Mouse (Mus musculus): ENCODE measurements at regions not wholly inside any gene's neighbourhood (a gene's known extent, or its start where the extent isn't known, plus 50 kb on each side); places are given as distances from the start of the nearest gene placed in this dataset.

DNA sequence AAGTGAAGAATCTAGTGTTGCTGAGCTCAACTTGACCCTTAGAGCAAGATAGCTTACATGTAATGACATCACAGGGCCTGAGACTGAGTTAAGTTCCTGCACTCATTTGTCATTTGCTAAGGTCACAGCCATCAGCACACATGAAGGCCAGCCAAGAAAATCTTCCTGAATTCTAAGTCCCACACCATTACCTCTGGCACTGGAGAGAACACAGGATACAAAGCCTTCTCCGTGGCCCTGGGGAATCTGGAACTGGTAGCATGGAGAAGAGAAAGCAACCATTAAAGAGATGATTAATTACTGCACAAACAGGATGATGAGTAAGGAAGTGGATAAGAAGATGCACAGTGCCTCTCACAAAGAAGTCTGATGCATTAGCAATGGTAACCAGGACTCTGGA, 232.0 kb downstream of the Wdr72 start:
- no peaks in the 10 kb centered on the region for H3K27me3 ChIP-seq (replicated peaks)
- no peak overlapping the region for H3K27ac ChIP-seq
- no peak overlapping the region for H3K4me3 ChIP-seq
- 76% methylated on average over 1 of the region's 1 CpGs for WGBS
- no peak overlapping the region for H3K9ac ChIP-seq
- no peaks in the 10 kb centered on the region for H3K36me3 ChIP-seq
- no peak for ATAC-seq (ENCODE audit: low FRiP score, low read depth)
- H3K4me2 ChIP-seq (replicated peaks): no peak overlapping the region
- no peaks in the 10 kb centered on the region for H3K4me1 ChIP-seq
- H3K9me3 ChIP-seq: no peaks in the 10 kb centered on the region

DNA sequence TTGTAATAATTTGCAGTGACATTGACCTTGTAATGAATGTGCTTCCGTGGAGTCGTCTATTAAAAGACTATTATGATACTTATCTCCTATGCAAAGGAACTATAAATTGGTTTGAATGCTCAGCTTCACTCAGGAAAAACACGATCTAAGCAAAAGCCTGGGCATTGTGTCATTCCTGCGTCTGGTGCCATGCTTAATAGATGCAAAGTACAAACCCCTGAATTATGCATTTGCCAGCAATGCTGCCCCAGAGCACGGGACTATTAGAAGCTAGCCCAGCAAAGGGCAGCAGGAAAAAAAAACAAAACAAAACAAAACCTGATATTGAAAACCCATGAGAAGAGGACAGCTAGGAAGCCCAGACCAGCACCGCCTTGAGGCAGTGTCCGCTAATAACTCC, 234.9 kb downstream of the Wdr72 start:
- Histone ChIP-seq H3K9ac (no peak overlapping the region), H3K27ac (no peak overlapping the region), H3K36me3 (no peaks in the 10 kb centered on the region), H3K4me1 (no peaks in the 10 kb centered on the region), H3K27me3 (replicated peaks) (no peaks in the 10 kb centered on the region), H3K4me3 (no peak overlapping the region), H3K9me3 (no peaks in the 10 kb centered on the region), H3K4me2 (replicated peaks) (no peak overlapping the region)
- WGBS: 67% methylated on average over 7 of the region's 7 CpGs
- ATAC-seq (ENCODE audit: low FRiP score, low read depth): no peak

DNA sequence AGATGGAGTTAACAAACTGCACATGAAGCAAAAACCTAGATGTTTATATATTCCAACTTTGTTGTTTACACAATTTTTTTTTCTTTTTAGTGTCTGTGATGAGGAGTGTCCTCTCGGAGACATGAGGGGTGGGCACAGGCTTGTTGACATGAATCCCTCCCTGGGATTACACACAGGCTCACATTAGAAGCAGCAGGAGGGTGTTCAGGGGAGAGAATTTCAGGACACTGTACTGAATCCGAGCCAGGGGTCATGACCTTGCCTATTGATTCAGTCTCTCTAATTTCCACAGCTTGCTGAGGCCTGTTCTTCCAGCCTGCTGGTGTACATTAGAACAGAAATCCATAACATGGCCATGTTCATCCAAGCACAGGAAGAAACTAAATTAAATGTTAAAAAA, 238.6 kb downstream of the Wdr72 start:
- no peak for ATAC-seq (ENCODE audit: low FRiP score, low read depth)
- WGBS: 17% methylated on average over 2 of the region's 2 CpGs
- no peak overlapping the region for H3K4me2 ChIP-seq (replicated peaks)
- no peaks in the 10 kb centered on the region for H3K4me1 ChIP-seq
- H3K27me3 ChIP-seq (replicated peaks): no peaks in the 10 kb centered on the region
- no peak overlapping the region for H3K9ac ChIP-seq
- H3K36me3 ChIP-seq: no peaks in the 10 kb centered on the region
- no peaks in the 10 kb centered on the region for H3K9me3 ChIP-seq
- no peak overlapping the region for H3K27ac ChIP-seq
- no peak overlapping the region for H3K4me3 ChIP-seq

DNA sequence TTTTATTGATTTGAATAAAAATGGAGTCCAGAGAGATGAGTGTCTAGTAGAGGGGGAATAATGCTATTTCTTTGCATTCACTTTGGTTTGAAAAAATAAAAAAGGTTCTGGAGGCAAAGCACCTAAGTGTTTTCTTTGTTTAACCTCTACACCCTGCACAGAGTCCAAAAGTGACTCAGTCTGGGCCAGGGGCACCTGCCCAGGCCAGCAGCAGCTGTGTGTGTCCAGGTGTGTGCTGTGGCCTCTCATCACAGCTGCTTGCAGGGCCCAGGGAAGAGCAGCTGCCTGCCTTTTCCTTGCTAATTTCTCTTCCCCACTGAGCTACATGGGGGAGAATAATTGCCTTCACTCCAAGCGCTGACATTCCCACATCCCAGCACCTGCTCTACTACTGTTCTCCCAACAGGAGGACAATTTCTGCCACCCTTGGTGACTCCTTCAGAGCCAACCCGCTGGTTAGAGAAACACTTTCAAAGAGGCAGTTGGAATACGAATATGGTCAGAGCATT, 255.8 kb downstream of the Wdr72 start:
- Histone ChIP-seq H3K9me3 (no peaks in the 10 kb centered on the region), H3K4me3 (no peak overlapping the region), H3K36me3 (no peaks in the 10 kb centered on the region), H3K4me2 (replicated peaks) (no peak overlapping the region), H3K4me1 (peaks cover 2% of the 10 kb centered on the region; the same call in 1 of the 2 replicates), H3K27ac (no peak overlapping the region), H3K27me3 (replicated peaks) (no peaks in the 10 kb centered on the region), H3K9ac (no peak overlapping the region)
- WGBS: 18% methylated on average over 3 of the region's 3 CpGs
- peak; percentile 44; the same call in 1 of the 2 replicates for ATAC-seq (ENCODE audit: low FRiP score, low read depth)

DNA sequence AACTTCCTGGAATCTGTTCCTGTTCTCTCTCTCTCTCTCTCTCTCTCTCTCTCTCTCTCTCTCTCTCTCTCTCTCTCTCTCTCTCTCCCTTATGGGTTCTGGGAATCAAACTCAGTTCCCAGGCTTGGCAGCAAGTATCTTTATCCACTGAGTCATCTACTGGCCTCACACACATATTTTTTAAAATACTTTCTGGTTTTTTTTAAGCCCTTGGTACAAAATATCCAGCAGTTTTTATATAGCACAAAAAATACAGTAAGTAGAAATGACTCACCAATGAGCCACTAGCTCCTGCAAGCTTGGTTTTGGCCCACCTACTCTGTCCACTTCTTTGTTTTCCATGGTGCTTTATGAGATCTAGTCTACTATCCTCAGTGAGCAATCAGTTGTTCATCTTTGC, 266.0 kb downstream of the Wdr72 start:
- Histone ChIP-seq H3K36me3 (no peaks in the 10 kb centered on the region), H3K4me2 (replicated peaks) (no peak overlapping the region), H3K4me1 (no peaks in the 10 kb centered on the region), H3K4me3 (no peak overlapping the region), H3K9ac (no peak overlapping the region), H3K27me3 (replicated peaks) (no peaks in the 10 kb centered on the region), H3K27ac (no peak overlapping the region), H3K9me3 (no peaks in the 10 kb centered on the region)
- ATAC-seq (ENCODE audit: low FRiP score, low read depth): no peak

DNA sequence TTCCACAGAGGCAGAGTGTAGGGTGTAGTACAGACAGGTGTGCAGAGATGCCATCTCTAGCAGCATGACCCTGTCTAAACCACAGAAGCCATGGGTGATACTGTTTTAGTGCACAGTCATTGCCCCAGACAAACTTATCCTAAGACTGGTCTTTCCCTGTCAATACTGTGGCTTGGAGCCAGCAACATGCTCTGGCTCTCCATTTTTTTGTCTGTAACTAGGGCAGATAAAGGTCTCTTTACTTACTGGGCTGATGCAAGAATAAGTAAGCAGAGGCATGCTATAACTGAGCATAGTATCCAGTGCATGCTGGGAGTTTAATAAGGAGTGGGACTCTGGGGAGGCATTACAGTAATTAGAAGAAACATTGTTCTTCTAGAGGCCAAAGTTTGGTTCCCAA, 267.0 kb downstream of the Wdr72 start:
- no peaks in the 10 kb centered on the region for H3K27me3 ChIP-seq (replicated peaks)
- H3K9ac ChIP-seq: no peak overlapping the region
- H3K4me3 ChIP-seq: no peak overlapping the region
- no peak overlapping the region for H3K4me2 ChIP-seq (replicated peaks)
- H3K9me3 ChIP-seq: no peaks in the 10 kb centered on the region
- H3K36me3 ChIP-seq: no peaks in the 10 kb centered on the region
- no peak overlapping the region for H3K27ac ChIP-seq
- H3K4me1 ChIP-seq: no peaks in the 10 kb centered on the region
- ATAC-seq (ENCODE audit: low FRiP score, low read depth): no peak

DNA sequence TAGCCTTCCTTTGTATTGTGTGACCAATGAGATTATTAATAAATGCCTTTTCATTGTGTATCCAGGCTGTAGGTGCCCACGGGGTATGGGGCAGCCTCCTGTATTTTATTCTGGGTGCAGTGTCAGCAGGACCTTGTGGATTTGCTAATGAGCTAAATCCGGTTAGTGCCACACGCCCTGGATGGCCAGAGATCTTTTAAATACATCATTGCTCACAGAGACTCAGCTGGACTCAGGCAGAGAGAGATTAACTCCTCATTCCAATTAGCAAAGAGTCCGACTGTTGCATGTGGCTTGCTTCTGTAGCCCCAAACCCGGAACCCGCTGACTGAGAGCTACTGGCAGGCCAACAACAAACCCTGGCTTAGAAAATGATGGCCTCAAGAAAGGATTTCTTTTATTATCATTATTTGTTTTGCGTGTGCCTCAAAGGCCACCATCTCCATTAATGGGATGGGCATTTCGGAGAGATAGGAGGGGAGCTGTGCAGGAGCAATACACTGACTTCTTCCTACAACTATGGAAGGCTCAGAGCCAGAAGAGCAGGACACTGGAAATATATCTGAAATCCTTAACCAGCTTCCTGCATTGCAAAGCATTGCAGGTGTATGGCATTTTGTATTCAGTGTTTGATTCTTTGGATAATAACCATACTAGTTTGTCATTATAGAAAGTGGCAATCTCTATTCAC, 274.2 kb downstream of the Wdr72 start:
- no peak overlapping the region for H3K9ac ChIP-seq
- no peaks in the 10 kb centered on the region for H3K9me3 ChIP-seq
- no peaks in the 10 kb centered on the region for H3K27me3 ChIP-seq (replicated peaks)
- no peak for ATAC-seq (ENCODE audit: low FRiP score, low read depth)
- no peaks in the 10 kb centered on the region for H3K4me1 ChIP-seq
- H3K27ac ChIP-seq: no peak overlapping the region
- no peaks in the 10 kb centered on the region for H3K36me3 ChIP-seq
- no peak overlapping the region for H3K4me3 ChIP-seq
- 78% methylated on average over 8 of the region's 8 CpGs for WGBS
- no peak overlapping the region for H3K4me2 ChIP-seq (replicated peaks)

DNA sequence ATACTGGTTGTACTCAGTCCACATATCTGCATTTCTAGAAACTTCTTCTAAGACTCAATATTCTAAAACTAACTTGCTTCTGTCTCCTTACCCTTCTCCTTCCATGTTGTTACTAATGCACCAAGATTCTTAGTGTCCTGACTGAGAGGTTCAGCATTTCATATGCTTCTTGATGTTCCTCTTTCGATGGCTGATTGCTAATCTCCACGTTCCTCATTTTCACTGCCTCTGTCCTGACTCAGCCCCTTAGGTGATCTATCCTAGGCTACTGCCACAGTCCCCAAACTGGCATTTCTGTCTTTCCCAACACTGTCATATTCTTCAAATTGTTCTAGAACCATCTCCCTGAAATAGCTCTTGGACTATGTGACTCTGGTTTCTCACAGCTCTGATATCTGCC, 315.4 kb downstream of the Wdr72 start:
- WGBS: 88% methylated on average over 2 of the region's 2 CpGs
- H3K4me3 ChIP-seq: no peak overlapping the region
- H3K27ac ChIP-seq: no peak overlapping the region
- H3K27me3 ChIP-seq (replicated peaks): no peaks in the 10 kb centered on the region
- no peak for ATAC-seq (ENCODE audit: low FRiP score, low read depth)
- H3K36me3 ChIP-seq: no peaks in the 10 kb centered on the region
- H3K4me1 ChIP-seq: no peaks in the 10 kb centered on the region
- no peak overlapping the region for H3K9ac ChIP-seq
- no peaks in the 10 kb centered on the region for H3K9me3 ChIP-seq
- no peak overlapping the region for H3K4me2 ChIP-seq (replicated peaks)

DNA sequence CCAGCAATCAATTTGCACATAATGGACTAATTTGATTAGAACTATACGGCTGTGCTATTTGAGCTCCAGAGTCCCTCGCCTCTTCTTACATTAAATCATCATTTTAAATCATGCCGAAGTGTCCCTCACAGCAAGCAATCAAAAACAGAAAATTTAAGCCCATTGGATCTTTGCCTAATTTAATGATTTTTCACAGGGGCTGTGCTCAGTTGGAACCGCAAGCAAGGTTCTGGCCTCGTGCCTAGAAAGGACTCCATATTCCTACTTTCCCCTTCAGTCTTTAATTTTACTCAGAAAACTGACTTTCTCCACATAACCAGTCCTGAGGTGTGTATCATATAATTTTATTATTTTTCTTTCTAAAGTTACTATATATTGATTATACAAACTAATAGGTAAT, 339.8 kb downstream of the Wdr72 start:
- Histone ChIP-seq H3K9me3 (no peaks in the 10 kb centered on the region), H3K4me1 (no peaks in the 10 kb centered on the region), H3K4me2 (replicated peaks) (no peak overlapping the region), H3K27me3 (replicated peaks) (no peaks in the 10 kb centered on the region), H3K27ac (no peak overlapping the region), H3K4me3 (no peak overlapping the region), H3K9ac (no peak overlapping the region), H3K36me3 (no peaks in the 10 kb centered on the region)
- ATAC-seq (ENCODE audit: low FRiP score, low read depth): no peak
- WGBS: 76% methylated on average over 5 of the region's 5 CpGs

DNA sequence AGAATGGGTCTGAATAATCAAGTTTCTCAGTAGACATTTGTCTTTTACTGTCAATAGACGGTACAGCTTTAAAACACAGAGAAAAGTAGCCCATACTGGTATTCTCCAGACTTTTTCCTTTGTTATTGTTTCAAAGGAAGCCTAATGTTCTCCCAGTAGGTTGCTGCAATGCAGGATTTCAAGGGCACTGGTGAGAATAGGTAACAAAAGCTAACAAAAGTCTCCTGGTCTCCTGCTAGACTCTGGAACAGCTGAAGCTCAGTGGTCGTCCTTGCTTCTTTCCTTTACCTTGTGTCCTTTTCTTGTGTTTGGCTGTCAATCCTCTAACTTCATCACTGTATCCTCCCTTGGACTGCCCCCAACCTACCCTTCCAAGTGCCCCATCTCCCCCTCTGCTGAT, 350.9 kb downstream of the Wdr72 start:
- Histone ChIP-seq H3K4me3 (no peak overlapping the region), H3K9ac (no peak overlapping the region), H3K36me3 (no peaks in the 10 kb centered on the region), H3K9me3 (no peaks in the 10 kb centered on the region), H3K4me1 (no peaks in the 10 kb centered on the region), H3K27ac (no peak overlapping the region), H3K27me3 (replicated peaks) (no peaks in the 10 kb centered on the region), H3K4me2 (replicated peaks) (no peak overlapping the region)
- no peak for ATAC-seq (ENCODE audit: low FRiP score, low read depth)
- 20% methylated on average over 2 of the region's 2 CpGs for WGBS

DNA sequence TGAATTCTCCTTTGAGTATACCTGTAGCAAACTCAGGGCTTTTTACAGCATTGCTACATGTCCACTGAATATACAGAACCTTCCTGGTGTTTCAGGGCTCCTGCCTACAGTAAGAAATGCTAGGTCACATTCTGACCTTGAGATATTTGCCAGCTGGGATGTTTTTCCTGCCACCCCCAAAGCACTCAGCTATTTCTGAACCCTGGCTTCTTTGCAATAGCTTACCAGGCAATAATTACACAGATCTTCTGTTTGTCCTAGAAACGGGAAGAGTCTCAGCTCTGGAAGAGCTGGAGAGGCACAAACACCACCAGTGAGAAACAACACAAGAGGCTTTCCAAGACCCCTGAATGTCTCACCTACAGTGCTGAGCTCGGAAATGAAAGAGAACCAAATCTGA, 366.7 kb downstream of the Wdr72 start:
- ATAC-seq (ENCODE audit: low FRiP score, low read depth): no peak
- H3K27ac ChIP-seq: no peak overlapping the region
- H3K4me1 ChIP-seq: peaks cover 3% of the 10 kb centered on the region; the same call in 1 of the 2 replicates
- no peak overlapping the region for H3K4me3 ChIP-seq
- no peak overlapping the region for H3K4me2 ChIP-seq (replicated peaks)
- no peaks in the 10 kb centered on the region for H3K27me3 ChIP-seq (replicated peaks)
- 64% methylated on average over 2 of the region's 2 CpGs for WGBS
- no peaks in the 10 kb centered on the region for H3K9me3 ChIP-seq
- no peak overlapping the region for H3K9ac ChIP-seq
- H3K36me3 ChIP-seq: no peaks in the 10 kb centered on the region

DNA sequence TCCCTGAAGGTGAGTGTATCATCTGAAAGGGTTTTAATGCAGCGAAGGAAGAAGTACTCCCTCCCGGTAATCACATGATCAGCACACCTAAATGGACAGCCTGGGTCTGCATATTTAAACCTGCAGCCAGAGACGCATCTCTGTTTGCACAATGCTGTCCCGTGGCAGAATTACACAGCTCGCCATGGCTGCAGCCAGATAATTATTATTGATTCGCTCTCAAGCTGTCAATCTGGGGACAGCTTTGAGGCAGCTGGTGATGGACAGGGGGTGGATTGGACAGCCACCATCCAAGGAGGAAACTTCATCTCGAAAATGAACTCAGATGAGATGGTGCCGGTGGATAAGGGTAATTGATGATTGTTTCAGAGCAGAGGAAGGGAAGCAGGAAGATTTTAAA, 369.1 kb downstream of the Wdr72 start:
- Histone ChIP-seq H3K9ac (no peak overlapping the region), H3K4me2 (replicated peaks) (0 out of 2 replicates have a peak overlapping the region, but pooled peaks have one; percentile 4), H3K9me3 (no peaks in the 10 kb centered on the region), H3K27me3 (replicated peaks) (no peaks in the 10 kb centered on the region), H3K36me3 (no peaks in the 10 kb centered on the region), H3K27ac (no peak overlapping the region), H3K4me3 (no peak overlapping the region), H3K4me1 (peaks cover 3% of the 10 kb centered on the region; the same call in 1 of the 2 replicates)
- 58% methylated on average over 8 of the region's 8 CpGs for WGBS
- ATAC-seq (ENCODE audit: low FRiP score, low read depth): no peak

DNA sequence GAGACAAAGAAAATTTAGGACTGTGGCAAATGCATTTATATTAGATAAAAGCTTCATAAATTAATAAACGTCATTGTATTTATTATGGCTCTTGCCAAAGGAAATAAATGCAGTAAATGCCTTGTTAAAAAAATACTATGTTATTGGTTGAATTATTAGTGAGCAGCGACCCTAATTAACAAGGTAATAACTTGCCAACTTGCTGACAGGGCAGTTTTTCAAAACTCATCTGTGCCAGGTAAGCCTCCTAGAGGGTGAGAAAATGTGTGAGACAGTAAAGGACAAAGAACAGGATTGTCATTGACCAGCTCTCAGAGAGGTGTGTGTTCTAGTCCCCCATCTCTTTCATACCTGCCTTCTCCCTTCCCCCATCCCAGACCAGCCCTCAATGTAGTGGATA, 347.8 kb upstream of the Onecut1 start:
- no peaks in the 10 kb centered on the region for H3K36me3 ChIP-seq
- H3K27ac ChIP-seq: no peak overlapping the region
- no peaks in the 10 kb centered on the region for H3K27me3 ChIP-seq (replicated peaks)
- WGBS: 83% methylated on average over 2 of the region's 2 CpGs
- ATAC-seq (ENCODE audit: low FRiP score, low read depth): no peak
- no peak overlapping the region for H3K4me3 ChIP-seq
- no peak overlapping the region for H3K4me2 ChIP-seq (replicated peaks)
- H3K4me1 ChIP-seq: no peaks in the 10 kb centered on the region
- no peak overlapping the region for H3K9ac ChIP-seq
- no peaks in the 10 kb centered on the region for H3K9me3 ChIP-seq
